Mouse (Mus musculus): ENCODE results near the gene Iqcc.

DNA sequence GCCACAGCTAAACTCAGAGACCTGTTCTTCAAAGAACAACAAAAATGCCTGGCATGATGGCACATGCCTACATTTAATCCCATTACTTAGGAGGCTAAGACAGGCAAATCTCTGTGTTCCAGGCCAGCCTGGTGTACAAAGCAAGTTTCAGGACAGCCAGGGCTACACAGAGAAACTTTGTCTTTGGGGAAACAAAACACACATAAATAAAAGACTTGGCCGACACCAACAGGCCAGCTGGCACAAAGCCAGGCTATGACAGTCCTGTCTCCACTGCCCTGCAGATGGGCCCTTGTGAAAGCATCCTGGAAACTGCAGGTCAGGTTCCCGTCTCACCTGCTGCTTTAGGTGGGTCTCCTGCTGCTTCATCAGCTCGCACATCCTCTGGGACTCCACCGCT is 12.0 kb upstream of the Iqcc start:
- TF ChIP-seq POLR2A (IDR thresholded peaks at IDR 0.05; ENCODE audit: low read depth, low read length) (no peak), CTCF (IDR thresholded peaks at IDR 0.05; ENCODE audit: extremely low read depth, insufficient read depth, insufficient read length, insufficient replicate concordance) (no peak)

Measured in spleen, adult 2 months (tissue).